In genomic region chr13:53903626-53904025, GRCm38 (mm10) we compare ENCODE assay signal across 18 mouse cellular contexts.
DNase-seq lines count a peak whose midpoint lies in the region; ATAC-seq lines count a peak whose summit lies in the region.
"Had no signal": no experiment of that assay in that cellular context is flagged by ENCODE, and none has a peak within 500 bp of the region (broad histone marks: within the 10 kb centered on the region; RNA-seq: fewer than 3 reads in every experiment).

No protein-coding gene starts in this region.

- 0 out of 2 replicates have a peak overlapping the region, but pooled peaks have one; percentile 42 for H3K27ac ChIP-seq in forebrain, embryonic 12.5 days
- no peak overlapping the region for H3K27ac ChIP-seq in forebrain, embryonic 10.5 days
- no peak overlapping the region for H3K27ac ChIP-seq in hindbrain, embryonic 11.5 days (ENCODE audit: low read depth, low read length)
- no peak overlapping the region; the same call in 1 of the 2 replicates for H3K27ac ChIP-seq in hindbrain, embryonic 14.5 days
- H3K27ac ChIP-seq in embryonic facial prominence, embryonic 10.5 days (replicated peaks): no peak overlapping the region
- H3K27ac ChIP-seq in hindbrain, embryonic 16.5 days (ENCODE audit: low read depth, low read length): no peak overlapping the region
- H3K27ac ChIP-seq: intestine, embryonic 15.5 days; kidney, embryonic 15.5 days; stomach, postnatal 0 days had no signal

- peak; percentile 63; the same call in 1 of the 2 replicates for ATAC-seq in forebrain, embryonic 12.5 days (ENCODE audit: low FRiP score)
- no peak for ATAC-seq in hindbrain, embryonic 11.5 days (ENCODE audit: low FRiP score)
- no peak for ATAC-seq in hindbrain, embryonic 14.5 days (ENCODE audit: low FRiP score)
- ATAC-seq in hindbrain, embryonic 16.5 days: peak; percentile 34; the same call in 1 of the 2 replicates
- ATAC-seq: intestine, embryonic 15.5 days had no signal

- no peaks in the 10 kb centered on the region for H3K27me3 ChIP-seq in forebrain, embryonic 12.5 days
- no peaks in the 10 kb centered on the region for H3K27me3 ChIP-seq in forebrain, embryonic 10.5 days (ENCODE audit: poor library complexity, severe bottlenecking)
- no peaks in the 10 kb centered on the region for H3K27me3 ChIP-seq in hindbrain, embryonic 11.5 days (ENCODE audit: control insufficient read depth, insufficient read depth, low read length)
- H3K27me3 ChIP-seq in hindbrain, embryonic 14.5 days (ENCODE audit: control insufficient read depth, insufficient read depth, low read length): no peaks in the 10 kb centered on the region
- no peaks in the 10 kb centered on the region for H3K27me3 ChIP-seq in embryonic facial prominence, embryonic 10.5 days (replicated peaks; ENCODE audit: low read depth, poor library complexity, severe bottlenecking)
- H3K27me3 ChIP-seq in hindbrain, embryonic 16.5 days (replicated peaks; ENCODE audit: control insufficient read depth, insufficient read depth, low read length): no peaks in the 10 kb centered on the region
- H3K27me3 ChIP-seq: intestine, embryonic 15.5 days; kidney, embryonic 15.5 days had no signal

- H3K9ac ChIP-seq in forebrain, embryonic 12.5 days: no peak overlapping the region
- H3K9ac ChIP-seq in hindbrain, embryonic 11.5 days (ENCODE audit: low read depth, low read length): no peak overlapping the region
- no peak overlapping the region for H3K9ac ChIP-seq in hindbrain, embryonic 14.5 days
- H3K9ac ChIP-seq in hindbrain, embryonic 16.5 days (ENCODE audit: low read depth, low read length): no peak overlapping the region
- H3K9ac ChIP-seq: intestine, embryonic 15.5 days; kidney, embryonic 15.5 days had no signal

- H3K9me3 ChIP-seq in forebrain, embryonic 12.5 days: no peaks in the 10 kb centered on the region
- H3K9me3 ChIP-seq in forebrain, embryonic 10.5 days: no peaks in the 10 kb centered on the region
- no peaks in the 10 kb centered on the region for H3K9me3 ChIP-seq in hindbrain, embryonic 11.5 days (ENCODE audit: control insufficient read depth, low read length)
- no peaks in the 10 kb centered on the region for H3K9me3 ChIP-seq in hindbrain, embryonic 14.5 days (ENCODE audit: control insufficient read depth, low read length)
- H3K9me3 ChIP-seq in embryonic facial prominence, embryonic 10.5 days: no peaks in the 10 kb centered on the region
- no peaks in the 10 kb centered on the region for H3K9me3 ChIP-seq in hindbrain, embryonic 16.5 days (ENCODE audit: control insufficient read depth, low read length)
- H3K9me3 ChIP-seq: intestine, embryonic 15.5 days; kidney, embryonic 15.5 days had no signal

- no peaks in the 10 kb centered on the region for H3K36me3 ChIP-seq in forebrain, embryonic 12.5 days (replicated peaks)
- no peaks in the 10 kb centered on the region for H3K36me3 ChIP-seq in forebrain, embryonic 10.5 days (replicated peaks)
- H3K36me3 ChIP-seq in hindbrain, embryonic 11.5 days (ENCODE audit: control insufficient read depth, insufficient read depth, low read length): no peaks in the 10 kb centered on the region
- no peaks in the 10 kb centered on the region for H3K36me3 ChIP-seq in hindbrain, embryonic 14.5 days (replicated peaks; ENCODE audit: control insufficient read depth, insufficient read depth)
- H3K36me3 ChIP-seq in embryonic facial prominence, embryonic 10.5 days (replicated peaks): no peaks in the 10 kb centered on the region
- no peaks in the 10 kb centered on the region for H3K36me3 ChIP-seq in hindbrain, embryonic 16.5 days (ENCODE audit: control insufficient read depth, insufficient read depth, low read length)
- H3K36me3 ChIP-seq: intestine, embryonic 15.5 days; kidney, embryonic 15.5 days had no signal

- H3K4me1 ChIP-seq in forebrain, embryonic 12.5 days: peaks cover 15% of the 10 kb centered on the region
- peaks cover 17% of the 10 kb centered on the region for H3K4me1 ChIP-seq in forebrain, embryonic 10.5 days
- 0 out of 2 replicates have a peak, but pooled peaks cover 2% of the 10 kb centered on the region for H3K4me1 ChIP-seq in hindbrain, embryonic 11.5 days (replicated peaks; ENCODE audit: control insufficient read depth, insufficient read depth, low read length)
- H3K4me1 ChIP-seq in hindbrain, embryonic 14.5 days (replicated peaks; ENCODE audit: control insufficient read depth, insufficient read depth, low read length): peaks cover 11% of the 10 kb centered on the region; the same call in 1 of the 2 replicates
- H3K4me1 ChIP-seq in embryonic facial prominence, embryonic 10.5 days: peaks cover 11% of the 10 kb centered on the region; the same call in 1 of the 2 replicates
- H3K4me1 ChIP-seq in hindbrain, embryonic 16.5 days (ENCODE audit: control insufficient read depth, insufficient read depth, low read depth, low read length): no peaks in the 10 kb centered on the region
- H3K4me1 ChIP-seq: intestine, embryonic 15.5 days had no signal

- H3K4me3 ChIP-seq in forebrain, embryonic 12.5 days (replicated peaks): no peak overlapping the region
- no peak overlapping the region for H3K4me3 ChIP-seq in forebrain, embryonic 10.5 days
- H3K4me3 ChIP-seq in hindbrain, embryonic 11.5 days (ENCODE audit: low read depth, low read length): no peak overlapping the region
- H3K4me3 ChIP-seq in hindbrain, embryonic 14.5 days (replicated peaks; ENCODE audit: low read length): no peak overlapping the region
- H3K4me3 ChIP-seq in embryonic facial prominence, embryonic 10.5 days: no peak overlapping the region
- no peak overlapping the region for H3K4me3 ChIP-seq in hindbrain, embryonic 16.5 days (ENCODE audit: low read length)
- H3K4me3 ChIP-seq: intestine, embryonic 15.5 days; kidney, embryonic 15.5 days had no signal

- H3K4me2 ChIP-seq in forebrain, embryonic 12.5 days: peak overlapping the region; percentile 25
- H3K4me2 ChIP-seq in hindbrain, embryonic 11.5 days (replicated peaks; ENCODE audit: low read depth, low read length): no peak overlapping the region
- H3K4me2 ChIP-seq in hindbrain, embryonic 14.5 days (replicated peaks): no peak overlapping the region; the same call in 1 of the 2 replicates
- no peak overlapping the region for H3K4me2 ChIP-seq in hindbrain, embryonic 16.5 days (ENCODE audit: low read length)
- H3K4me2 ChIP-seq: intestine, embryonic 15.5 days; kidney, embryonic 15.5 days had no signal

- DNase-seq in forebrain, embryonic 10.5 days (ENCODE audit: extremely low spot score, low spot score): no peak
- peak; percentile 28 for DNase-seq in hindbrain, embryonic 11.5 days (ENCODE audit: low spot score)
- DNase-seq in hindbrain, embryonic 14.5 days (ENCODE audit: low spot score): no peak
- DNase-seq in embryonic facial prominence, embryonic 10.5 days (ENCODE audit: low spot score): peak; percentile 16
- DNase-seq in adrenal gland, adult (ENCODE audit: inconsistent age in 2 of 2, low spot score in 1 of 2): no peak
- no peak for DNase-seq in right cerebral cortex, adult 18-20 months
- DNase-seq: adrenal gland, postnatal 10 days; cerebellum, adult 9-10 months; heart, postnatal 10 days; layer of hippocampus, postnatal 36 days; liver; lung, adult 18-20 months; right cerebral cortex, postnatal 25 days had no signal

- WGBS in forebrain, embryonic 12.5 days: 36% methylated on average over 7 of the region's 7 CpGs
- 70% methylated on average over 7 of the region's 7 CpGs for WGBS in forebrain, embryonic 10.5 days
- WGBS in hindbrain, embryonic 11.5 days: 38% methylated on average over 7 of the region's 7 CpGs
- WGBS in hindbrain, embryonic 14.5 days: 27% methylated on average over 7 of the region's 7 CpGs
- 66% methylated on average over 7 of the region's 7 CpGs for WGBS in embryonic facial prominence, embryonic 10.5 days
- WGBS in hindbrain, embryonic 16.5 days: 20% methylated on average over 7 of the region's 7 CpGs

Comparison
In these comparisons a context has a peak if more than half of its experiments do, and no peak if none do; other contexts are left out.
1. ATAC-seq: peak in forebrain, embryonic 12.5 days (single experiment) and hindbrain, embryonic 16.5 days (single experiment); none in hindbrain, embryonic 11.5 days (single experiment) and hindbrain, embryonic 14.5 days (single experiment).
2. DNase-seq: peak in hindbrain, embryonic 11.5 days (single experiment) and embryonic facial prominence, embryonic 10.5 days (single experiment); none in forebrain, embryonic 10.5 days (single experiment), hindbrain, embryonic 14.5 days (single experiment), adrenal gland, adult (0 of 2) and right cerebral cortex, adult 18-20 months (single experiment).